Mouse (Mus musculus) myocyte (in vitro differentiated cells): Measurements from ENCODE around the gene Msx2.

ENCODE experiments used
- CEBPB ChIP-seq: IDR thresholded peaks from 2 replicates; pipeline ENCODE4 v1.6.1; 2011; ENCODE audit warnings: mild to moderate bottlenecking, moderate library complexity; ENCODE audit not compliant: poor library complexity, insufficient read depth, severe bottlenecking
- E2F4 ChIP-seq: IDR thresholded peaks from one replicate; pipeline ENCODE4 v1.6.1; 2011; ENCODE audit warnings: mild to moderate bottlenecking, control low read depth, moderate library complexity; ENCODE audit not compliant: insufficient read depth
- MAX ChIP-seq: IDR thresholded peaks from one replicate; pipeline ENCODE4 v1.6.1; 2011; ENCODE audit warnings: low read depth, mild to moderate bottlenecking, control low read depth
- POLR2A ChIP-seq: IDR thresholded peaks from one replicate; pipeline ENCODE4 v1.6.1; 2011; ENCODE audit warnings: low read depth, mild to moderate bottlenecking, control low read depth, moderate library complexity; ENCODE audit not compliant: insufficient read length
- TCF12 ChIP-seq: IDR thresholded peaks from one replicate; pipeline ENCODE4 v1.6.1; 2011; ENCODE audit warnings: mild to moderate bottlenecking, control low read depth; ENCODE audit not compliant: poor library complexity, insufficient read depth, severe bottlenecking
- TCF3 ChIP-seq: IDR thresholded peaks from one replicate; pipeline ENCODE4 v1.6.1; 2011; ENCODE audit warnings: low read depth, control low read depth; ENCODE audit not compliant: insufficient read length
- USF1 ChIP-seq: IDR thresholded peaks from one replicate; pipeline ENCODE4 v1.6.1; 2011; ENCODE audit warnings: low read depth, mild to moderate bottlenecking, control low read depth, moderate library complexity

DNA sequence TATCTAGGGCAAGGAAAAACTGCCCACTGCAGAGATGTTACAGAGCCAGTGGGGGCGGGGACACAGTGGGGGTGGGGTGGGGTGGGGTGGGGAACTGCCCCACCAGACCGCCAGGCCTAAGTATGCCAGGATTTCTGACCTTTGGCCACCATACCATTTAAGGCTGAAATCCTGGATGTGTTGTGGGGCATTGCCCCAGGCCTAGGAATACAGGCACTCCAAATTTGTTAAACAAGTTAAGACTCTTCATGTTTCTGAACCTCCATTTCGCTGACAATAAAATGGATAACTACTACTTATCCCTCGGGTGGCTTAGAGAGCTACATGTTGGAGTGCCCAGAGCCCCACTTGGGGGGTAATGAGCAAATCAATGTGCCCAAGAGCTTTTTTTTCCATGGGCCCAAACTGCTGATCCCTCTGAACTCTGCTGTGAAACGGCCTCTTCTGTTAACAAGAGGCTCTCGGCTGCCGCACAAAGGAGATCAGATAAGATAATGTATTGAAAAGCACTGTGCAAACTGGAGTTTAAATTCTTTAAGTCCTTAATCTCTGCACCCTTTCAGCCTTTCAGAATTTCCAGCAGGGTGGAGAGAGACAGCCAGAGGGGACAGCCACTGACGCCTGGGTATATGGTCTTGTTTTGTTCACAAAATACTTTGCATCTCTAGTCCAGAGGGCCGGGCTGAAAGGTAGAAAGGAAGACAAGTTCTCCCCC lies 2.3 kb downstream of the Msx2 start:
- TF ChIP-seq E2F4 (no peak), POLR2A (no peak), TCF3 (no peak), CEBPB (no peak), TCF12 (no peak), USF1 (no peak), MAX (no peak)
